Mouse (Mus musculus): ENCODE data around the gene Npm1. TPM values are rescaled to one million over a fixed set of nuclear protein-coding genes. Genes with fewer than 3 reads are reported as not detected.

Npm1 gene
- polyA plus RNA-seq, 1 experiment from 2014 or later: 542 TPM

DNA sequence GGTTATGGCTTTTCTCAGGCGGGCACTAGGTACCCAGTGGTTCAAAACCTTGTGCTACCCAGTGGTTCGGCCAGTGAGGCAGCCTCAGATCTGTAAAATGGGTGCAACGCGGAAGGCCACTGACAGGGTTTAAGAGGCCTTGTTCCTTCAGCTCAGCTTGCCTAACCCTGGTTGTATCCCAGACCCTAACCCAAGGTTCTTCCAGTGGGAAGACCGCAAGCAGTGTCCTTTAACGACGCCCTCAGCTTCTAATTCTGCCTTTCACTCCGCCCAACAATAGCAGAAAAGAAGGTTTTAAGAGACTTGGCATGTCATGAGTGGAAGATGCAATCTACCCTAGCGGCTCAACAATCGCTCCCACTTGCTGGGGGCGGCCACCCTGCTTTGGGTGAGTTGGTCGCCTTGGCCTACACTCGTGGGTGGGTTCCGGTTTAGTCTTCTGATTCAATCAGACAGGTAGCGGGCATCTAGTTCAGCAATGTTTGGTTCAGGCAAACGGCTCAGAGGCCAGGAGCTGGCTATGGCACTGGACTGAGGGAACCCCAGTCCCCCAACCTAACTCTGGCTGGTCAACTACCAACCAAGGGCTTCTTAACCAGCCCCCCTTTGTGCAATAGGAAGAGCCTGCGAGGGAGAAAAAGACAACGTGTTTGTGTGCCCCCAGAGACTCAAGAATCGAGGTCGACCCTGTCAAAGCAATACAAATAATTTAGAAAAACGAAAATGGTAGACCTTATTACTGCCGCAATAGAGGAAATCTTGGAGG lies 35.5 kb upstream of the Npm1 start:
- peaks cover 55% of the 10 kb centered on the region for H3K4me1 ChIP-seq (replicated peaks)
- H3K27ac ChIP-seq: peak overlapping the region; percentile 90
- no peaks in the 10 kb centered on the region; the same call in 1 of the 2 replicates for H3K9me3 ChIP-seq
- WGBS: 18% methylated on average over 22 of the region's 22 CpGs
- H3K4me2 ChIP-seq: peak overlapping the region; percentile 52
- H3K27me3 ChIP-seq: peaks cover 96% of the 10 kb centered on the region
- peak overlapping the region; percentile 47 for H3K4me3 ChIP-seq
- peak overlapping the region; percentile 74 for H3K9ac ChIP-seq
- H3K36me3 ChIP-seq: no peaks in the 10 kb centered on the region
- no peak for ATAC-seq (ENCODE audit: low FRiP score)

DNA sequence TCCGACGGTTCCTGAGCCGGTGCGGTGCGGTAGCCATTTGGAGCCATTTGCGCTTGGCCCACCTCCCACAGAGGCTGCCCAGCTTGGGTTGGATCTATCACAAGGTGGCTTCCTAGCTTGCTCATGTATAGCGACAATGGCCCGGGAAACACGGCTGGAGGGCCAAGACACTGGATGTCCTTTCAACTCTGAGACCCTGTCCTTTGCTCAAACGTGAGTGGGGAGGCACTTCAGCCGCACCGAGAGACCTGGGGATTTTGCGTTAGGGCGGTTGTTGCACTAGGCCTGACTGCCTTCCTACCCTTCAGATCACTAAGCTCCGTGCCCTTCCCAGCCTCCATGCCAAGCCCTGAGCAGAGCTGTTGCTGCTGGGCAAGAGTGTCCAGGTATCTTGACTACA lies 34.7 kb upstream of the Npm1 start:
- H3K27ac ChIP-seq: peak overlapping the region; percentile 90
- ATAC-seq (ENCODE audit: low FRiP score): no peak
- no peaks in the 10 kb centered on the region; the same call in 1 of the 2 replicates for H3K9me3 ChIP-seq
- H3K4me3 ChIP-seq: peak overlapping the region; percentile 47
- peaks cover 96% of the 10 kb centered on the region for H3K27me3 ChIP-seq
- peak overlapping the region; percentile 74; the same call in 1 of the 2 replicates for H3K9ac ChIP-seq
- 16% methylated on average over 15 of the region's 15 CpGs for WGBS
- no peaks in the 10 kb centered on the region for H3K36me3 ChIP-seq
- peak overlapping the region; percentile 52 for H3K4me2 ChIP-seq
- peaks cover 50% of the 10 kb centered on the region for H3K4me1 ChIP-seq (replicated peaks)

DNA sequence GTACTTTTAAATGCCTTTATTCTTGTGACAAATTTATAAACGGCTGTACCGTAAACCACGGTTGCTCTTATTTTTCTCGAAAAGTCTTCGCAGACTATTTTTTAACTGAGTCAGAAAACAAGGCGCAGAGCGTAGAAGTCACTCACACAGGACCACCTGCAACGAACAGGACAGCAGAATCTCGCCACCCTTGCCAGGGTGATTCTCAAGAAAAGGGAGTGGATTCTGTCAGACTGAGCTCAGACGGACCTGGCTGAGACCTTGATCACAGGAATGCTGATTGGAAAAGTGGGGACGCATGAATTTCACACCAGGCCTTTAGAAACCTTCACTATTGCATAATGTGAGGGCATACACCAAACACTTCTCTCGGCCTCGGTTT lies 34.1 kb upstream of the Npm1 start:
- Histone ChIP-seq H3K36me3 (no peaks in the 10 kb centered on the region), H3K4me3 (peak overlapping the region; percentile 47; the same call in 1 of the 2 replicates), H3K27me3 (peaks cover 95% of the 10 kb centered on the region), H3K27ac (peak overlapping the region; percentile 90), H3K9ac (peak overlapping the region; percentile 74; the same call in 1 of the 2 replicates), H3K4me2 (peak overlapping the region; percentile 52), H3K4me1 (replicated peaks) (peaks cover 47% of the 10 kb centered on the region), H3K9me3 (no peaks in the 10 kb centered on the region; the same call in 1 of the 2 replicates)
- 23% methylated on average over 13 of the region's 13 CpGs for WGBS
- no peak for ATAC-seq (ENCODE audit: low FRiP score)

DNA sequence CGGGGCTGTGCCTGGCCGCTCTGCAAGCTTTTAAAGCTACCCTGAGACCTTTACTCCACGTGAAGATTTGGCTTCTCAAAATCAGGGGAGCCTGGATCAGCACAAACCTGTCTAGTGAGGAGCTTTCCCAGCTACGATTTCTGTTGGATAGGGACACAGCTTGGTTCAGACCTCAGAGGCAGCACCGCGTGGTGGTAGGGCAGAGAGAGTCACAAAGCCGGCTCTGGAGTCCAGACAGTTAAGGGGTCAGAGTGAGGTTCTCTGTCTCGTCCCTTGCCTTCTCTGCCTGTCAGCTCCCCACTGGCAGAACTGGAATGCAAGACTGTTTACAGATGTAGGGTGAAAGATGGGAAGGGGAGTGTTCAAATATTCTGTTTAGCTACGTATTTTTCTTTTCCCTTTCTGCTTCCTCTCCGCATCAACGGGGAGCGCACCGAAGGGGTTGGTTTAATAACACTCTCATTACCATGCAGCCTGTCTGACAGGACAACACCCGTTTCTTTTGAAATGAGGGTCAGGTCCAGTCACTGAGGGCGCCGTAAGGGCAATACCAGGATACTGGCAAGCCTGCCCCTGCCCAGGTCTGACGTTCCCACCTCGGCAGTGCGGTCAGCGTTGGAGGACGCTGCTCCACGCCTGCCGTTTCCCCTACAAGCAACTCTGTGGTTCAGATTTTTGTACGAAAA lies 33.6 kb upstream of the Npm1 start:
- 7% methylated on average over 24 of the region's 24 CpGs for WGBS
- H3K9me3 ChIP-seq: no peaks in the 10 kb centered on the region; the same call in 1 of the 2 replicates
- peak overlapping the region; percentile 52 for H3K27ac ChIP-seq
- no peaks in the 10 kb centered on the region for H3K36me3 ChIP-seq
- H3K4me3 ChIP-seq: peak overlapping the region; percentile 47; the same call in 1 of the 2 replicates
- peaks cover 46% of the 10 kb centered on the region for H3K4me1 ChIP-seq (replicated peaks)
- peaks cover 94% of the 10 kb centered on the region for H3K27me3 ChIP-seq
- peak; percentile 4; the same call in 1 of the 2 replicates for ATAC-seq (ENCODE audit: low FRiP score)
- peak overlapping the region; percentile 52 for H3K4me2 ChIP-seq
- H3K9ac ChIP-seq: peak overlapping the region; percentile 74; the same call in 1 of the 2 replicates

DNA sequence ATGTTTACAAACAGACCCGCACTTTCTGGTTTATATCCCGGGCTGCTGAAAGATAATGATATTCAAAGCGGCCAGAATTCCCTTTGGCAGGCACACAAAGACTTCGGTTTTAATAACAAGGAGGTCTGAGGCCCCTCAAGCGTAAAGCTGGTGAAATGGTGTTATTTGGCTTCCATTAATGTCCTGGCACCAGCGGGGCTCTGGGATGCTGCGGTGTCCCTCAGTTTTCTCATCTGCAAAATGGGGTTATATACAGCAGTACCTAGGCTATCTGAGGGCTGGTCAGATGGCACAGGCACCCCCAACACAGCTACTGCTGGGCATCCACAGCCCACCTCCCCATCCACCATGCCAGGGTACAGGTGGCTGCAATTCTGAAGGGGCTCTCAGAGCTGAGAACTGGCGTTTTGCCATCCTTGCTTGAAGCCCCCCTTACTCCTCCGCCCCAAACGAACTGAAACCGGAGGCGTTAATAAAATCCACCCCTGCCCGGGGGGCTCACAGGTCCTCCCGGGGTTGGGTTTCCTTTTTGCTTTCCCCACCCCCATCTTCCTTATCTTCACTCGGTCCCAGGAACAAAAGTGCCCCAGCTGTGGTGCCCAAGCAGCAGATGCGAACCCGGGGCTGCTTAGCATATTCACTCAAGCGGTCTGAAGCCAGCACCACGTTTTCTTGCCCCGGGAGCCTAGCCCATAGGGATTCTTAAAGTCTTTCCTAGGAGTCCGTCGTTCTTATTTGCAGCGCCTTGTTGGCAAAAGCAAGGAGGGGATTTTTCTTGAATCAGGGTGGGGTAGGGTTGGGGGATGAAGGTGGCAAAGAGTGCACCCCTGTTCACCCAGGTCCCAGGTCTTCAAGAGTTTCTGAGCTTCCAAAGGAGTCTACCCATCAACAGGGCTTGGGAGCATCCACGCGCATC lies 32.8 kb upstream of the Npm1 start:
- Histone ChIP-seq H3K4me1 (replicated peaks) (peaks cover 38% of the 10 kb centered on the region), H3K27me3 (peaks cover 95% of the 10 kb centered on the region), H3K36me3 (no peaks in the 10 kb centered on the region), H3K9ac (0 out of 2 replicates have a peak overlapping the region, but pooled peaks have one; percentile 74), H3K4me3 (no peak overlapping the region), H3K9me3 (no peaks in the 10 kb centered on the region; the same call in 1 of the 2 replicates), H3K27ac (peak overlapping the region; percentile 52; the same call in 1 of the 2 replicates), H3K4me2 (peak overlapping the region; percentile 52; the same call in 1 of the 2 replicates)
- WGBS: 3% methylated on average over 25 of the region's 25 CpGs
- ATAC-seq (ENCODE audit: low FRiP score): 0 out of 2 replicates have a peak, but pooled peaks have one; percentile 15

DNA sequence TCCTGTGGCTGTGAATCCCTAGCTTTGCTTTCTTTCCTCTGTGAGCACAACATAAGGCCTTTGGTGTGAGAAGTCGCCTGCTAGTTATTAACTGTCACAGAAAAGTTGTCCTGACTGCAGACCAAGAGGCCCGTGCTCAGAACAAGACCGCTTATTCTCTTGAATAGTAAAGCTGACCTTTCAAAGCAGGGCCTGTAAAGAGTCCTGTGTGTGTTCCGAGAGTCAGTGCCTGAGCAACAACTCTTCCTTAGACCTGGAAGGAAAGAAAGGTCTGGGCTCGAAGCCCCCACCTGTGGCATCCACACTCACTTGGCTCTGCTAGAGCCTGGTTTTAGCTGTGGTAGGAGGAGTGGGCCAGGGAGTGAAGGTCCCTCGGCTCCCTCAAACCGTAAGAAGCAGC lies 32.1 kb upstream of the Npm1 start:
- H3K4me2 ChIP-seq: no peak overlapping the region
- no peak overlapping the region for H3K27ac ChIP-seq
- H3K9ac ChIP-seq: no peak overlapping the region
- WGBS: 17% methylated on average over 7 of the region's 7 CpGs
- H3K9me3 ChIP-seq: no peaks in the 10 kb centered on the region; the same call in 1 of the 2 replicates
- H3K4me1 ChIP-seq (replicated peaks): peaks cover 30% of the 10 kb centered on the region
- no peak overlapping the region for H3K4me3 ChIP-seq
- no peak for ATAC-seq (ENCODE audit: low FRiP score)
- peaks cover 95% of the 10 kb centered on the region for H3K27me3 ChIP-seq
- H3K36me3 ChIP-seq: no peaks in the 10 kb centered on the region

DNA sequence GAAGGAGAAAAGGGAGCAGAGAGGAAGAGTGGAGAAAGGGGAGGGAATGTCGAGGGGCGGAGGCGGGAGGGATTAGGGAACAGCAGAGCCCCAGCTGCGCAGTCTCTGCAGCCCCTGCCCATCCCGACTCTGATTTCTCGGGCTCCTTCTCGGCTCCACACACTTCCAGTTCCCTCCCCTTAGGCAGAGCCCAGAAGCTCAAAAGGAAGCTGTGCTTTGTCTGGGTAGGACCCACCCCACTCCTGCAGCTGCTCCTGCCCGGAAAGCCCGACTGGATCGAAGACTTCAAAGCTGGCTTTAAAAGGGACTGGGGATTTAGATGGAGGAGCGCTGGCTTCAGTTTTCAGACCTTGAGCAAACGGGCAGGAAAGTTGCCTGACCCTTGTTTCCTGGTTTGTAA lies 30.7 kb upstream of the Npm1 start:
- no peak for ATAC-seq (ENCODE audit: low FRiP score)
- 1% methylated on average over 12 of the region's 12 CpGs for WGBS
- H3K4me2 ChIP-seq: peak overlapping the region; percentile 30

DNA sequence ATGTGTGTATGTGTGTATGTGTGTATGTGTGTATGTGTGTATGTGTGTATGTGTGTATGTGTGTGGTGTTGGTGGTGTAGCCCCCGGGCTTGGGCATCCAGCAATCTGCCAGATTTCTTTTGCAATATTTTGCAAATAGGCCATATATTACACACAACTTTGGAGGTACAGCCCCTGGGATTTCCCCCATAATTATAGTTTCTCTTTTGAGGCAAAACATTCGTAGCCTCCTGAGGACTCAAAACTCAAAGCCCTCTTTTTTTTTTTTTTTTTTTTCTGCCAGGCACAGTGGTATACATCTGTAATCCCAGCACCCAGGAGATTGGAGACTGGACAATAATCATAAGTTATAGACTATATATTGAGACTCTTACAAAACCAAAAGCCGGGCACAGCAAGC lies 18.8 kb upstream of the Npm1 start:
- WGBS: 90% methylated on average over 3 of the region's 3 CpGs
- Histone ChIP-seq H3K36me3 (no peaks in the 10 kb centered on the region), H3K27me3 (peaks cover 39% of the 10 kb centered on the region), H3K9ac (no peak overlapping the region), H3K27ac (no peak overlapping the region), H3K4me1 (replicated peaks) (peaks cover 13% of the 10 kb centered on the region), H3K4me3 (no peak overlapping the region), H3K4me2 (no peak overlapping the region), H3K9me3 (0 out of 2 replicates have a peak, but pooled peaks cover 3% of the 10 kb centered on the region)
- no peak for ATAC-seq (ENCODE audit: low FRiP score)

More for the DNA sequence above, 30.7 kb upstream of the Npm1 start:
- Histone ChIP-seq H3K4me1 (replicated peaks) (peaks cover 26% of the 10 kb centered on the region), H3K27ac (no peak overlapping the region), H3K4me3 (no peak overlapping the region), H3K9me3 (no peaks in the 10 kb centered on the region; the same call in 1 of the 2 replicates), H3K27me3 (peaks cover 82% of the 10 kb centered on the region), H3K9ac (no peak overlapping the region), H3K36me3 (no peaks in the 10 kb centered on the region)

DNA sequence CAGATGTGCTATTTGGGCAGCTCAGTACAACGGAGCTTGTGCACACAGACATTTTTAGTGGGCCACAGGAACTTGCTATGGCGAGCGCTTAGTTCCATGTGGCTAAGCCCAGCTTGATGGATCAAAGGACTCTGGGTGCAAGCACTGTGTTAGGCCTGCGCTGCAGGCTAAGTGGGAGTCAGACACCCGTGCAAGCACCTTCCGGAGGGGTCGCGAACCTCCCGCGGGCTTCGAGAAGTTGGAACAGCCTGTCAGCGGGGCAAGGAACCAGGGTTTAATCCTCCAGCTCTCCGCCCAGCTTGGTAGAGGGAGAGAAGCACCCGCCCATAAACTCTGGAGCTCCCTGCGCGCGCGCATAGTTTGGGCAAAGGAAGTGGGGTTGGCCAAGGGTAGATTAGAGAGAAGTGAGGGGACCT lies 17.7 kb upstream of the Npm1 start:
- peaks cover 13% of the 10 kb centered on the region for H3K4me1 ChIP-seq (replicated peaks)
- no peaks in the 10 kb centered on the region for H3K36me3 ChIP-seq
- peak overlapping the region; percentile 47 for H3K4me2 ChIP-seq
- 0 out of 2 replicates have a peak, but pooled peaks cover 3% of the 10 kb centered on the region for H3K9me3 ChIP-seq
- 5% methylated on average over 18 of the region's 18 CpGs for WGBS
- no peak overlapping the region for H3K27ac ChIP-seq
- peak overlapping the region; percentile 46 for H3K9ac ChIP-seq
- peak overlapping the region; percentile 16; the same call in 1 of the 2 replicates for H3K4me3 ChIP-seq
- peaks cover 39% of the 10 kb centered on the region for H3K27me3 ChIP-seq
- no peak for ATAC-seq (ENCODE audit: low FRiP score)

DNA sequence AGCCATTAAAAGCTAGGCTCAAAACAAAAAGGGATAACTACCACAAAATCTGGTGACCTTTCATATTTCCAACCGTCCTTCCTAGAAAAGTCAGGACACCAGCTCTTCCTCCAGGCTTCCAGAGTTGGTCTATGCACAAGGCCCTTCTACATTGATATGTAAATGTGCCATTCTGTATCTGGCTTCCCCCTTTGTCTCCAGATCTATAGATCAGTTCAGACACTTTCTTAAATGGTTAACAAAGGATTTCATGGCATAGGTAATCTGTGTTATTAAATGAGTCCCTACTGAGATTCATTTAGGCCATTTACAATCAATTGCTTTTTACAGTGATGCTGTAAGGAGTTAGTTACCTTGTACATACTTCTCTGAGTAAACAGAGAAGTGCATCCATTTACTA lies 16.8 kb upstream of the Npm1 start:
- peaks cover 39% of the 10 kb centered on the region for H3K27me3 ChIP-seq

DNA sequence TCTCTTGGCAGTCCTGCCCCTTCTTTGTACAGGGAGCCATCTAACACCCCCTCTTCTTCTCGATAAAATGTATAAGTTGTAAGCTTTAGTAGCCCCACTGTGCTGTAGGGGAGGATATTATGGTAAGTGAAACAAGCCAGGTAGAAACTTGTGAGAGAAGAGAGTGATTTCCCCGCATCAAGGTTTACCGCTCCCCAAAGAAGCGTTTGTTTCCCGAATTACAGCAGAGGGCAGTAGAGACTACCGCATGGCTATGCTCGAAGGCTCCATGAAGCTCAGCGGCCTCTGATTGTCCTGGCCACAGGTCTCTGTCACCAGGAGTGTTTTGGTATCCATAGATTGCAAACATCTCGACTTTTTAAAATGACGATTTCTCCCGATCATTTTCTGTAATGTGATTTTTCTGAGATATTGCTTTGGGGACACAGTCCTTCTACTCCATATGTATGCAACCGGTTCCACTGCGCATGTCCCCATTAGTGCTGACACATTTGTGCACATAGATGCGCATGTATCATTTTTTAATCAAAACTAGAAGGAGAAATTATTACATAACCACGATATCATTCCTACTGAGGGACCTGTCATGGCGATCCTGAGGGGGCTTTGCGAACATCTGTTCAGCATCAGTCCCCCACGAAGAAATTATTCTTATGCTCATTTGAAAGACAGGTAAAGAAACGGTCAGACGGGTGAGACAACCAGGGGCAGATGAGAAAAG lies 13.7 kb upstream of the Npm1 start:
- no peak overlapping the region for H3K27ac ChIP-seq
- peak; percentile 75; the same call in 1 of the 2 replicates for ATAC-seq (ENCODE audit: low FRiP score)
- peaks cover 31% of the 10 kb centered on the region for H3K27me3 ChIP-seq
- no peaks in the 10 kb centered on the region for H3K9me3 ChIP-seq
- H3K4me3 ChIP-seq: no peak overlapping the region
- H3K36me3 ChIP-seq: no peaks in the 10 kb centered on the region
- H3K4me2 ChIP-seq: no peak overlapping the region
- 33% methylated on average over 20 of the region's 20 CpGs for WGBS
- H3K4me1 ChIP-seq (replicated peaks): peaks cover 13% of the 10 kb centered on the region
- no peak overlapping the region for H3K9ac ChIP-seq

More for the DNA sequence above, 16.8 kb upstream of the Npm1 start:
- WGBS: 21% methylated on average over 1 of the region's 1 CpGs
- H3K27ac ChIP-seq: no peak overlapping the region
- no peak overlapping the region for H3K4me2 ChIP-seq
- H3K36me3 ChIP-seq: no peaks in the 10 kb centered on the region
- ATAC-seq (ENCODE audit: low FRiP score): no peak
- no peaks in the 10 kb centered on the region for H3K9me3 ChIP-seq
- no peak overlapping the region for H3K9ac ChIP-seq
- peaks cover 13% of the 10 kb centered on the region for H3K4me1 ChIP-seq (replicated peaks)
- no peak overlapping the region for H3K4me3 ChIP-seq
